Mouse (Mus musculus): Measurements from ENCODE around the gene Gm17349. TPM values are rescaled to one million over a fixed set of nuclear protein-coding genes. Genes with fewer than 3 reads are reported as not detected.
A peak's percentile ranks its signal among the peaks of the same experiment; 100 is the strongest.

Gm17349 gene
- polyA plus RNA-seq (2015; fragmentation: Nextera tagmentation; extraction: Ambion mirVana): not detected in 2 replicates

GRCm38 (mm10) chr15:99705440-99706048 lies at the start of gene Gm17349:
TSS of gene Gm17349 (minus strand) at chr15:99705490.
- Histone ChIP-seq H3K4me1 (peaks cover 34% of the 10 kb centered on the region), H3K27ac (replicated peaks) (peak within 1 kb of the TSS; percentile 55; the same call in 1 of the 2 replicates), H3K36me3 (peaks cover 50% of the 10 kb centered on the region), H3K9me3 (replicated peaks) (no peaks in the 10 kb centered on the region), H3K9ac (peak within 1 kb of the TSS; percentile 6; the same call in 1 of the 2 replicates), H3K27me3 (no peaks in the 10 kb centered on the region), H3K4me3 (replicated peaks) (peak within 1 kb of the TSS; percentile 13; the same call in 1 of the 2 replicates), H3K4me2 (replicated peaks) (peak within 1 kb of the TSS; percentile 59; the same call in 1 of the 2 replicates)
- WGBS: 67% methylated on average over 11 of the region's 11 CpGs
- no peak for ATAC-seq (ENCODE audit: insufficient number of reproducible peaks, low FRiP score, low TSS enrichment, low read depth)

- Histone ChIP-seq H3K27ac (replicated peaks) (no peak overlapping the region), H3K4me3 (replicated peaks) (no peak overlapping the region), H3K9ac (no peak overlapping the region), H3K4me1 (no peaks in the 10 kb centered on the region), H3K36me3 (peaks cover 9% of the 10 kb centered on the region; the same call in 1 of the 2 replicates), H3K4me2 (replicated peaks) (no peak overlapping the region), H3K27me3 (no peaks in the 10 kb centered on the region), H3K9me3 (replicated peaks) (no peaks in the 10 kb centered on the region)
- WGBS: 78% methylated on average over 3 of the region's 3 CpGs
- no peak for ATAC-seq (ENCODE audit: insufficient number of reproducible peaks, low FRiP score, low TSS enrichment, low read depth)
These were observed 48.9 kb upstream of the Gm17349 start for GRCm38 (mm10) chr15:99754204-99754603.

- Histone ChIP-seq H3K36me3 (peaks cover 85% of the 10 kb centered on the region), H3K27me3 (no peaks in the 10 kb centered on the region), H3K9ac (no peak overlapping the region), H3K4me2 (replicated peaks) (no peak overlapping the region), H3K9me3 (replicated peaks) (no peaks in the 10 kb centered on the region), H3K4me3 (replicated peaks) (no peak overlapping the region), H3K27ac (replicated peaks) (no peak overlapping the region), H3K4me1 (no peaks in the 10 kb centered on the region)
- WGBS: 94% methylated on average over 4 of the region's 4 CpGs
- ATAC-seq (ENCODE audit: insufficient number of reproducible peaks, low FRiP score, low TSS enrichment, low read depth): no peak
These were observed 34.9 kb upstream of the Gm17349 start for GRCm38 (mm10) chr15:99740229-99740628.

- 88% methylated on average over 11 of the region's 11 CpGs for WGBS
- Histone ChIP-seq H3K9ac (no peak overlapping the region), H3K27me3 (no peaks in the 10 kb centered on the region), H3K4me2 (replicated peaks) (no peak overlapping the region), H3K36me3 (peaks cover 82% of the 10 kb centered on the region), H3K4me3 (replicated peaks) (no peak overlapping the region), H3K9me3 (replicated peaks) (no peaks in the 10 kb centered on the region), H3K4me1 (no peaks in the 10 kb centered on the region), H3K27ac (replicated peaks) (no peak overlapping the region)
- no peak for ATAC-seq (ENCODE audit: insufficient number of reproducible peaks, low FRiP score, low TSS enrichment, low read depth)
These were observed 31.4 kb upstream of the Gm17349 start for GRCm38 (mm10) chr15:99736675-99737074.

- Histone ChIP-seq H3K36me3 (peaks cover 76% of the 10 kb centered on the region), H3K9me3 (replicated peaks) (no peaks in the 10 kb centered on the region)
- WGBS: 94% methylated on average over 2 of the region's 2 CpGs
These were observed 30.3 kb upstream of the Gm17349 start for GRCm38 (mm10) chr15:99735631-99736030.

GRCm38 (mm10) chr15:99733186-99733585 lies 27.9 kb upstream of the Gm17349 start:
- H3K36me3 ChIP-seq: peaks cover 69% of the 10 kb centered on the region
- H3K4me3 ChIP-seq (replicated peaks): no peak overlapping the region
- no peak overlapping the region for H3K9ac ChIP-seq
- no peaks in the 10 kb centered on the region for H3K9me3 ChIP-seq (replicated peaks)
- WGBS: 79% methylated on average over 5 of the region's 5 CpGs
- H3K27ac ChIP-seq (replicated peaks): no peak overlapping the region
- ATAC-seq (ENCODE audit: insufficient number of reproducible peaks, low FRiP score, low TSS enrichment, low read depth): no peak
- no peaks in the 10 kb centered on the region for H3K27me3 ChIP-seq
- H3K4me2 ChIP-seq (replicated peaks): no peak overlapping the region
- H3K4me1 ChIP-seq: no peaks in the 10 kb centered on the region

More at GRCm38 (mm10) chr15:99735631-99736030, 30.3 kb upstream of the Gm17349 start:
- Histone ChIP-seq H3K4me3 (replicated peaks) (no peak overlapping the region), H3K9ac (no peak overlapping the region), H3K27ac (replicated peaks) (no peak overlapping the region), H3K4me2 (replicated peaks) (no peak overlapping the region), H3K27me3 (no peaks in the 10 kb centered on the region), H3K4me1 (no peaks in the 10 kb centered on the region)
- no peak for ATAC-seq (ENCODE audit: insufficient number of reproducible peaks, low FRiP score, low TSS enrichment, low read depth)

- no peak overlapping the region for H3K4me2 ChIP-seq (replicated peaks)
- no peaks in the 10 kb centered on the region for H3K9me3 ChIP-seq (replicated peaks)
- no peak for ATAC-seq (ENCODE audit: insufficient number of reproducible peaks, low FRiP score, low TSS enrichment, low read depth)
- H3K27me3 ChIP-seq: no peaks in the 10 kb centered on the region
- H3K9ac ChIP-seq: no peak overlapping the region
- H3K36me3 ChIP-seq: peaks cover 64% of the 10 kb centered on the region
- no peak overlapping the region for H3K4me3 ChIP-seq (replicated peaks)
- no peak overlapping the region for H3K27ac ChIP-seq (replicated peaks)
- peaks cover 1% of the 10 kb centered on the region for H3K4me1 ChIP-seq
- 89% methylated on average over 3 of the region's 3 CpGs for WGBS
These were observed 26.4 kb upstream of the Gm17349 start for GRCm38 (mm10) chr15:99731678-99732077.

- no peak overlapping the region for H3K4me2 ChIP-seq (replicated peaks)
- no peaks in the 10 kb centered on the region for H3K9me3 ChIP-seq (replicated peaks)
- H3K36me3 ChIP-seq: peaks cover 59% of the 10 kb centered on the region
- no peak overlapping the region for H3K27ac ChIP-seq (replicated peaks)
- H3K4me1 ChIP-seq: peaks cover 6% of the 10 kb centered on the region
- H3K27me3 ChIP-seq: no peaks in the 10 kb centered on the region
- no peak for ATAC-seq (ENCODE audit: insufficient number of reproducible peaks, low FRiP score, low TSS enrichment, low read depth)
- no peak overlapping the region for H3K4me3 ChIP-seq (replicated peaks)
- H3K9ac ChIP-seq: no peak overlapping the region
- 95% methylated on average over 2 of the region's 2 CpGs for WGBS
These were observed 25.9 kb upstream of the Gm17349 start for GRCm38 (mm10) chr15:99731167-99731566.

- Histone ChIP-seq H3K9me3 (replicated peaks) (no peaks in the 10 kb centered on the region), H3K9ac (no peak overlapping the region), H3K36me3 (peaks cover 43% of the 10 kb centered on the region), H3K27me3 (no peaks in the 10 kb centered on the region), H3K4me2 (replicated peaks) (no peak overlapping the region), H3K27ac (replicated peaks) (no peak overlapping the region), H3K4me1 (peaks cover 16% of the 10 kb centered on the region), H3K4me3 (replicated peaks) (no peak overlapping the region)
- ATAC-seq (ENCODE audit: insufficient number of reproducible peaks, low FRiP score, low TSS enrichment, low read depth): no peak
- WGBS: 91% methylated on average over 4 of the region's 4 CpGs
These were observed 23.9 kb upstream of the Gm17349 start for GRCm38 (mm10) chr15:99729056-99729783.

- Histone ChIP-seq H3K36me3 (peaks cover 37% of the 10 kb centered on the region), H3K4me2 (replicated peaks) (no peak overlapping the region), H3K4me1 (peaks cover 26% of the 10 kb centered on the region), H3K27me3 (no peaks in the 10 kb centered on the region), H3K9me3 (replicated peaks) (no peaks in the 10 kb centered on the region), H3K27ac (replicated peaks) (no peak overlapping the region), H3K9ac (no peak overlapping the region), H3K4me3 (replicated peaks) (no peak overlapping the region)
- WGBS: 91% methylated on average over 5 of the region's 5 CpGs
- no peak for ATAC-seq (ENCODE audit: insufficient number of reproducible peaks, low FRiP score, low TSS enrichment, low read depth)
These were observed 22.9 kb upstream of the Gm17349 start for GRCm38 (mm10) chr15:99728211-99728610.

GRCm38 (mm10) chr15:99727525-99727924 lies 22.2 kb upstream of the Gm17349 start:
- Histone ChIP-seq H3K4me3 (replicated peaks) (no peak overlapping the region), H3K27me3 (no peaks in the 10 kb centered on the region), H3K36me3 (peaks cover 31% of the 10 kb centered on the region), H3K4me1 (peaks cover 30% of the 10 kb centered on the region), H3K9ac (no peak overlapping the region), H3K4me2 (replicated peaks) (no peak overlapping the region), H3K27ac (replicated peaks) (no peak overlapping the region), H3K9me3 (replicated peaks) (no peaks in the 10 kb centered on the region)
- no peak for ATAC-seq (ENCODE audit: insufficient number of reproducible peaks, low FRiP score, low TSS enrichment, low read depth)
- 95% methylated on average over 12 of the region's 12 CpGs for WGBS
